Comparison of ENCODE assay signal across 8 mouse cellular contexts in genomic region chr12:71136974-71137491, GRCm38 (mm10). TPM values are rescaled to one million over a fixed set of nuclear protein-coding genes. Genes with fewer than 3 reads are reported as not detected.
DNase-seq lines count a peak whose midpoint lies in the region; ATAC-seq and TF ChIP-seq lines count a peak whose summit lies in the region.

No protein-coding gene starts in this region.

- TF ChIP-seq POLR2A in lung, adult 2 months (IDR thresholded peaks at IDR 0.05; ENCODE audit: borderline replicate concordance, extremely low read depth, low read depth, low read length) = peak; percentile 49; the same call in 1 of the 2 replicates
- peak; percentile 51; the same call in 1 of the 2 replicates for TF ChIP-seq POLR2A in thymus, adult 2 months (IDR thresholded peaks at IDR 0.05; ENCODE audit: control insufficient read depth, extremely low read depth, insufficient read depth, low read length, poor library complexity)

- peak overlapping the region; percentile 96 for H3K4me2 ChIP-seq in forebrain, embryonic 14.5 days (ENCODE audit: low read length)

- peak; percentile 95 for DNase-seq in ES-CJ7 (ENCODE audit: low read depth, low spot score)
- peak; percentile 72 for DNase-seq in cerebellum, adult 11 months
- DNase-seq in forebrain, embryonic 14.5 days (ENCODE audit: low spot score) = peak; percentile 94
- DNase-seq in heart, postnatal 14 days = peak; percentile 85 to 87
- peak; percentile 79 for DNase-seq in layer of hippocampus, adult 11-12 months (ENCODE audit: low spot score)
- peak; percentile 78 for DNase-seq in lung, adult 2 months
- DNase-seq in thymus, adult 2 months = peak; percentile 77

- no peaks in the 10 kb centered on the region for H3K9me3 ChIP-seq in forebrain, embryonic 14.5 days (replicated peaks; ENCODE audit: control insufficient read depth, low read length)

- TF ChIP-seq CTCF in lung, adult 2 months (IDR thresholded peaks at IDR 0.05; ENCODE audit: insufficient read depth, low read length) = no peak
- no peak for TF ChIP-seq CTCF in thymus, adult 2 months (IDR thresholded peaks at IDR 0.05; ENCODE audit: borderline replicate concordance, control insufficient read depth, extremely low read depth, insufficient read depth, low read length, poor library complexity)

- H3K27me3 ChIP-seq in forebrain, embryonic 14.5 days (replicated peaks; ENCODE audit: control insufficient read depth, insufficient read depth, low read length) = no peaks in the 10 kb centered on the region
- no peaks in the 10 kb centered on the region for H3K27me3 ChIP-seq in thymus, adult 2 months (ENCODE audit: control insufficient read depth, insufficient read depth, low read length)

- H3K4me3 ChIP-seq in forebrain, embryonic 14.5 days (ENCODE audit: low read depth, low read length) = peak overlapping the region; percentile 91
- peak overlapping the region; percentile 100 for H3K4me3 ChIP-seq in lung, adult 2 months (replicated peaks; ENCODE audit: extremely low read depth, low read depth, low read length)
- peak overlapping the region; percentile 67 for H3K4me3 ChIP-seq in thymus, adult 2 months (ENCODE audit: control insufficient read depth, insufficient read depth, low read length)

- H3K4me1 ChIP-seq in forebrain, embryonic 14.5 days (ENCODE audit: control insufficient read depth, insufficient read depth, low read length) = peaks cover 18% of the 10 kb centered on the region
- H3K4me1 ChIP-seq in lung, adult 2 months (ENCODE audit: control insufficient read depth, insufficient read depth, low read length) = peaks cover 6% of the 10 kb centered on the region; the same call in 1 of the 2 replicates
- peaks cover 5% of the 10 kb centered on the region for H3K4me1 ChIP-seq in thymus, adult 2 months (replicated peaks; ENCODE audit: control insufficient read depth, insufficient read depth, low read length)

- under 1% methylated on average over 30 of the region's 30 CpGs for WGBS in forebrain, embryonic 14.5 days
- WGBS in lung, adult 2 months = 1% methylated on average over 30 of the region's 30 CpGs
- WGBS in thymus, adult 2 months = under 1% methylated on average over 30 of the region's 30 CpGs

- peaks cover 29% of the 10 kb centered on the region for H3K36me3 ChIP-seq in forebrain, embryonic 14.5 days (ENCODE audit: control insufficient read depth, insufficient read depth, low read length)
- no peaks in the 10 kb centered on the region; the same call in 1 of the 2 replicates for H3K36me3 ChIP-seq in thymus, adult 2 months (ENCODE audit: control insufficient read depth, insufficient read depth, low read length)

- H3K27ac ChIP-seq in forebrain, embryonic 14.5 days (ENCODE audit: low read depth, low read length) = peak overlapping the region; percentile 73
- H3K27ac ChIP-seq in thymus, adult 2 months (ENCODE audit: control insufficient read depth, insufficient read depth, low read length) = peak overlapping the region; percentile 74

- peak; percentile 86 for ATAC-seq in forebrain, embryonic 14.5 days
- ATAC-seq in neutrophil, adult 5-6 weeks (ENCODE audit: extremely low read depth, insufficient number of reproducible peaks, low FRiP score, poor library complexity, severe bottlenecking) = peak; percentile 77

- peak overlapping the region; percentile 81 for H3K9ac ChIP-seq in forebrain, embryonic 14.5 days (ENCODE audit: low read length)

- intact Hi-C loops in heart, postnatal 14 days (cut with DNase I) = loop anchor here (5.0 kb wide), 1 partner anchor 165 kb away; the partner anchor contains the start of gene Psma3

RNA-seq across cellular contexts. Expression of gene 2700049A03Rik, which starts 0.4 kb away (rescaled TPM):
- 19.2 and 19.9 TPM in 2 replicates for polyA plus RNA-seq in forebrain, embryonic 14.5 days (2014; fragmentation: Nextera tagmentation; extraction: Ambion mirVana)
- total RNA-seq in heart, postnatal 14 days (2021) = 1 to 10 TPM; 3.8 TPM
- 1.9 and 2.3 TPM in 2 replicates for polyA plus RNA-seq in lung, adult 2 months (2012; rRNA removed)
- 18.4 and 19.1 TPM in 2 replicates for total RNA-seq in neutrophil, adult 5-6 weeks (2017)
- 6.6 and 7.0 TPM in 2 replicates for polyA plus RNA-seq in thymus, adult 2 months (2012; rRNA removed)

RNA-seq across cellular contexts. Expression of gene Timm9, which starts 0.5 kb away (rescaled TPM):
- polyA plus RNA-seq in forebrain, embryonic 14.5 days (2014; fragmentation: Nextera tagmentation; extraction: Ambion mirVana) = 85.7 and 94.9 TPM in 2 replicates
- 10 to 100 TPM; 29.5 to 33.9 TPM for total RNA-seq in heart, postnatal 14 days (2021)
- 6.2 and 7.9 TPM in 2 replicates for polyA plus RNA-seq in lung, adult 2 months (2012; rRNA removed)
- 28.6 and 40.3 TPM in 2 replicates for total RNA-seq in neutrophil, adult 5-6 weeks (2017)
- polyA plus RNA-seq in thymus, adult 2 months (2012; rRNA removed) = 12.4 and 15.7 TPM in 2 replicates

RNA-seq across cellular contexts. Expression of gene Tomm20l, which starts 25.8 kb away (rescaled TPM):
- 0.41 TPM in 1 of 2 replicates, not detected in the other for polyA plus RNA-seq in forebrain, embryonic 14.5 days (2014; fragmentation: Nextera tagmentation; extraction: Ambion mirVana)
- total RNA-seq in heart, postnatal 14 days (2021) = 1 to 10 TPM; 1.3 to 2.4 TPM
- polyA plus RNA-seq in lung, adult 2 months (2012; rRNA removed) = not detected in 2 replicates
- not detected in 2 replicates for total RNA-seq in neutrophil, adult 5-6 weeks (2017)
- polyA plus RNA-seq in thymus, adult 2 months (2012; rRNA removed) = not detected in 2 replicates

Comparison
In these comparisons a context has a peak if more than half of its experiments do, and no peak if none do; other contexts are left out.
1. Peak in every context shown above with its lines: DNase-seq, ATAC-seq, H3K4me3 ChIP-seq and H3K27ac ChIP-seq.